Mouse (Mus musculus): ENCODE measurements at regions not wholly inside any gene's neighbourhood (a gene's known extent, or its start where the extent isn't known, plus 50 kb on each side); places are given as distances from the start of the nearest gene placed in this dataset.

DNA sequence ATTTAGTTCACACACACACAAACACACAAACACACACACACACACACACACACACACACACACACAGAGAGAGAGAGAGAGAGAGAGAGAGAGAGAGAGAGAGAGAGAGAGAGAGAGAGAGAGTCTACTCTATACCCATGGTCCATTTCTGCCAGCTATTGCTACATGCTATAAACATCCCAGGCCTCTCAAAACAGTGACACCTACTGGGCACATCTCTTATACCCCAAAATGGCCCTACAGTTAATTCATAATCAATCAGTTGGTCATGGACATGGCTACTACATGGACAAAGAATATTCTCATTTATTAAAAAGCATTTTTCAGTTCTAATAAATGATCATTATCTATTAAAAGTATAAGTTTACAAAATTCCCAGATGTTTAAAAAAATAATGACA lies 236.8 kb upstream of the Robo2 start:
- Histone ChIP-seq H3K27ac (ENCODE audit: control insufficient read depth, insufficient read depth, low read depth, low read length) (no peak overlapping the region), H3K4me1 (ENCODE audit: control insufficient read depth, insufficient read depth, low read length) (no peaks in the 10 kb centered on the region), H3K27me3 (ENCODE audit: control insufficient read depth, insufficient read depth, low read length) (no peaks in the 10 kb centered on the region), H3K36me3 (ENCODE audit: control insufficient read depth, insufficient read depth, low read length) (no peaks in the 10 kb centered on the region), H3K4me3 (ENCODE audit: control insufficient read depth, low read depth, low read length) (no peak overlapping the region)
- TF ChIP-seq CTCF (IDR thresholded peaks at IDR 0.05; ENCODE audit: control insufficient read depth, insufficient read depth, insufficient replicate concordance, low read depth, low read length) (no peak), POLR2A (IDR thresholded peaks at IDR 0.05; ENCODE audit: control insufficient read depth, low read depth, low read length) (no peak)

DNA sequence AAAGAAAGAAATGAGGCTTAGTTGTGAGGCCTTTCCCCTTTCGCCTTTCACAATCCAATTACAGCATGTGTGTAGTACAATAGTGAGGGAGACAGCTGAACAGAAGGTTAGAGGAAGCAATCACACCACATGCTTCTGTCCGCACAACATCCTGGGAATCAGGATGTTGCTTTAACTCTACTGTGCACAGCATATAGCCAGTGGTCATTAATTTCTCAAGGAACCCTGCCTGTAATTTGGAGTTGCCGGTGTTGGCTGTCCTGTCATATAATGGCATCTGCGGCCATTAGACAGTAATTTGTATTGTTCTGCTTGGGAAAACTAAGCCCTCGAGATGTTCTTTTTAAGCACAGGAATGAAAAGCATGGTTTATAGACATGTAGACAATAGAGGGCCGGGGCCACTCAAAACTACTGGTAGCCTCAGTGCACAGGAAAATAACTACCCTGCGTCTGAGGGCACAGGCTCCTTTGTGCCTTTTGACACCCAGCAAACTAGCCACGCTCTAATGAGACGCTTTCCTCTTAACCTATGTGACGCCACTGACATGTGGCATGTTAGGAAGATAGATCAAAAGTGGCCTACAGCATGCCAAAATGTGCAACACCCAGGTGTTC lies 233.2 kb upstream of the Robo2 start:
- Histone ChIP-seq H3K27ac (ENCODE audit: control insufficient read depth, insufficient read depth, low read depth, low read length) (no peak overlapping the region), H3K4me1 (ENCODE audit: control insufficient read depth, insufficient read depth, low read length) (no peaks in the 10 kb centered on the region), H3K4me3 (ENCODE audit: control insufficient read depth, low read depth, low read length) (no peak overlapping the region), H3K27me3 (ENCODE audit: control insufficient read depth, insufficient read depth, low read length) (no peaks in the 10 kb centered on the region), H3K36me3 (ENCODE audit: control insufficient read depth, insufficient read depth, low read length) (no peaks in the 10 kb centered on the region)
- no peak for TF ChIP-seq POLR2A (IDR thresholded peaks at IDR 0.05; ENCODE audit: control insufficient read depth, low read depth, low read length)
- no peak for TF ChIP-seq CTCF (IDR thresholded peaks at IDR 0.05; ENCODE audit: control insufficient read depth, insufficient read depth, insufficient replicate concordance, low read depth, low read length)

GRCm38 (mm10) chr16:74639805-74640204 lies 228.2 kb upstream of the Robo2 start:
- no peaks in the 10 kb centered on the region for H3K36me3 ChIP-seq (ENCODE audit: control insufficient read depth, insufficient read depth, low read length)
- H3K27me3 ChIP-seq (ENCODE audit: control insufficient read depth, insufficient read depth, low read length): no peaks in the 10 kb centered on the region
- no peak overlapping the region for H3K27ac ChIP-seq (ENCODE audit: control insufficient read depth, insufficient read depth, low read depth, low read length)
- no peak overlapping the region for H3K4me3 ChIP-seq (ENCODE audit: control insufficient read depth, low read depth, low read length)
- TF ChIP-seq CTCF (IDR thresholded peaks at IDR 0.05; ENCODE audit: control insufficient read depth, insufficient read depth, insufficient replicate concordance, low read depth, low read length) (no peak), POLR2A (IDR thresholded peaks at IDR 0.05; ENCODE audit: control insufficient read depth, low read depth, low read length) (no peak)
- no peaks in the 10 kb centered on the region for H3K4me1 ChIP-seq (ENCODE audit: control insufficient read depth, insufficient read depth, low read length)

- Histone ChIP-seq H3K27ac (ENCODE audit: control insufficient read depth, insufficient read depth, low read depth, low read length) (no peak overlapping the region), H3K4me1 (ENCODE audit: control insufficient read depth, insufficient read depth, low read length) (no peaks in the 10 kb centered on the region), H3K36me3 (ENCODE audit: control insufficient read depth, insufficient read depth, low read length) (no peaks in the 10 kb centered on the region), H3K4me3 (ENCODE audit: control insufficient read depth, low read depth, low read length) (no peak overlapping the region), H3K27me3 (ENCODE audit: control insufficient read depth, insufficient read depth, low read length) (no peaks in the 10 kb centered on the region)
- TF ChIP-seq CTCF (IDR thresholded peaks at IDR 0.05; ENCODE audit: control insufficient read depth, insufficient read depth, insufficient replicate concordance, low read depth, low read length) (no peak), POLR2A (IDR thresholded peaks at IDR 0.05; ENCODE audit: control insufficient read depth, low read depth, low read length) (no peak)
These were observed 226.0 kb upstream of the Robo2 start for GRCm38 (mm10) chr16:74637638-74638037.

GRCm38 (mm10) chr16:74625783-74626182 lies 214.2 kb upstream of the Robo2 start:
- no peaks in the 10 kb centered on the region for H3K4me1 ChIP-seq (ENCODE audit: control insufficient read depth, insufficient read depth, low read length)
- H3K27ac ChIP-seq (ENCODE audit: control insufficient read depth, insufficient read depth, low read depth, low read length): no peak overlapping the region
- TF ChIP-seq CTCF (IDR thresholded peaks at IDR 0.05; ENCODE audit: control insufficient read depth, insufficient read depth, insufficient replicate concordance, low read depth, low read length) (no peak), POLR2A (IDR thresholded peaks at IDR 0.05; ENCODE audit: control insufficient read depth, low read depth, low read length) (no peak)
- H3K27me3 ChIP-seq (ENCODE audit: control insufficient read depth, insufficient read depth, low read length): no peaks in the 10 kb centered on the region
- no peaks in the 10 kb centered on the region for H3K36me3 ChIP-seq (ENCODE audit: control insufficient read depth, insufficient read depth, low read length)
- no peak overlapping the region for H3K4me3 ChIP-seq (ENCODE audit: control insufficient read depth, low read depth, low read length)

DNA sequence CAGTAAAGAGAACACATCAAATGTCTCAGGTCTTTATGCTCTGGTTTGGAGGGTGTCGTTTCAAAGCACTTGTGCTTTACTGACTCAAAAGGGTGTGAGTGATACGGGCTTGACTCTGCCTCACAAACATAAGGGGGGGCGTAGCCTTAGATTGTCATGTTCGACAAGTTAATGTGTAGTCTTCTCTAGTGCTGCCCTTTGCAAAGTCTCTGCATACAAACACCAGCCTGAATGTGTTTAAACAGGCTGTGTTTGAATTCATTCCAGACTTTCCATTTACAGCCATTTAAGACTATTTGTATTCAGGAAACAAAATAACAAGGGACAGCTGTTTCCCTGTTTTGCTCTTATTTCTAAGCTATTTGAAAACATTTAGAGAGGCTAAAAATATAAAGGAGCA lies 200.4 kb upstream of the Robo2 start:
- Histone ChIP-seq H3K27me3 (ENCODE audit: control insufficient read depth, insufficient read depth, low read length) (no peaks in the 10 kb centered on the region), H3K4me3 (ENCODE audit: control insufficient read depth, low read depth, low read length) (no peak overlapping the region), H3K27ac (ENCODE audit: control insufficient read depth, insufficient read depth, low read depth, low read length) (no peak overlapping the region), H3K36me3 (ENCODE audit: control insufficient read depth, insufficient read depth, low read length) (no peaks in the 10 kb centered on the region), H3K4me1 (ENCODE audit: control insufficient read depth, insufficient read depth, low read length) (no peaks in the 10 kb centered on the region)
- TF ChIP-seq CTCF (IDR thresholded peaks at IDR 0.05; ENCODE audit: control insufficient read depth, insufficient read depth, insufficient replicate concordance, low read depth, low read length) (no peak), POLR2A (IDR thresholded peaks at IDR 0.05; ENCODE audit: control insufficient read depth, low read depth, low read length) (no peak)

DNA sequence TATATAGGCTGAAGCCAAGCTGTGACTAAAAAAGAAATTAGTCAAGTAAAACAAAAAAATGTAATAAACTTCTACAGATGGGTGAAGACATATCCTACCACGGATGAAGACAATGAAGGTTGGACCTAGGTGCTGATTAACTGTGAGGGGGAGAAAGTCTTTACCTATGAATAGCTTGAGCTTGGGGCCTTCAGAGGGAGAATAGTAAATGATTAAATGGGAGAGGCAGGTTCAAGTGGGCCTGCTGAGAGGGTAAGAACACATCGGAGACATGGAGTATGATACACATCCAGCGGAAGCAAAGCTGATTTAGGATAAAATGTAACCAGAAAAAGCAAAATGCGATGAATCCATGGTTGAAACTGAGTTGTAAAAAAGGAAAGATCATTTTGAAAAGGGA lies 197.9 kb upstream of the Robo2 start:
- Histone ChIP-seq H3K4me1 (ENCODE audit: control insufficient read depth, insufficient read depth, low read length) (no peaks in the 10 kb centered on the region), H3K27me3 (ENCODE audit: control insufficient read depth, insufficient read depth, low read length) (no peaks in the 10 kb centered on the region), H3K4me3 (ENCODE audit: control insufficient read depth, low read depth, low read length) (no peak overlapping the region), H3K27ac (ENCODE audit: control insufficient read depth, insufficient read depth, low read depth, low read length) (no peak overlapping the region), H3K36me3 (ENCODE audit: control insufficient read depth, insufficient read depth, low read length) (no peaks in the 10 kb centered on the region)
- no peak for TF ChIP-seq POLR2A (IDR thresholded peaks at IDR 0.05; ENCODE audit: control insufficient read depth, low read depth, low read length)
- TF ChIP-seq CTCF (IDR thresholded peaks at IDR 0.05; ENCODE audit: control insufficient read depth, insufficient read depth, insufficient replicate concordance, low read depth, low read length): no peak

- Histone ChIP-seq H3K27me3 (ENCODE audit: control insufficient read depth, insufficient read depth, low read length) (no peaks in the 10 kb centered on the region), H3K4me3 (ENCODE audit: control insufficient read depth, low read depth, low read length) (no peak overlapping the region), H3K27ac (ENCODE audit: control insufficient read depth, insufficient read depth, low read depth, low read length) (no peak overlapping the region), H3K4me1 (ENCODE audit: control insufficient read depth, insufficient read depth, low read length) (no peaks in the 10 kb centered on the region), H3K36me3 (ENCODE audit: control insufficient read depth, insufficient read depth, low read length) (no peaks in the 10 kb centered on the region)
- TF ChIP-seq POLR2A (IDR thresholded peaks at IDR 0.05; ENCODE audit: control insufficient read depth, low read depth, low read length) (no peak), CTCF (IDR thresholded peaks at IDR 0.05; ENCODE audit: control insufficient read depth, insufficient read depth, insufficient replicate concordance, low read depth, low read length) (no peak)
These were observed 186.7 kb upstream of the Robo2 start for GRCm38 (mm10) chr16:74598361-74598760.

Data from testis, adult 2 months (tissue).